Mouse (Mus musculus): ENCODE results near the gene Ccdc61.

The Ccdc61 gene

DNA sequence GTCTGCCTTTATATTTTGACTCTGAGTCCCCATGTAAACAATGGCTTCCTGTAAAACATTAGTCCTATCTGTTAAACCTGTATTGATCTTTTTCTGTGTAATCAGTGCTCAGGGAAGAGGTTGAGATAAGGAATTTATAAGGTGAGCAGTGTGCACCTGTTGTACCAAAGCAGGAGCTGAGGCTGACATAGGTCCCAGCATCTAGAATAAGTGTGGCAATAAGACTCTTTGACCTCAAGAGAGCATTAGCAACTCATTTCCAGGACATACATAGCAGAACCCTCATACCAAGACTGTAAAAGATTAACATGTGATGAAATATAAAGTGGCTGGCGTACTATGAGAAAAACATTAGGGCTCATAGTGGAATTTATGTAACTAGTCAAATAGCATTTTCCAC is 61.8 kb downstream of the Ccdc61 start:
- DNase-seq (ENCODE audit: low spot score), result no peak

GRCm38 (mm10) chr7:18844811-18845210 is 65.4 kb downstream of the Ccdc61 start:
- no peak for DNase-seq (ENCODE audit: low spot score)

DNA sequence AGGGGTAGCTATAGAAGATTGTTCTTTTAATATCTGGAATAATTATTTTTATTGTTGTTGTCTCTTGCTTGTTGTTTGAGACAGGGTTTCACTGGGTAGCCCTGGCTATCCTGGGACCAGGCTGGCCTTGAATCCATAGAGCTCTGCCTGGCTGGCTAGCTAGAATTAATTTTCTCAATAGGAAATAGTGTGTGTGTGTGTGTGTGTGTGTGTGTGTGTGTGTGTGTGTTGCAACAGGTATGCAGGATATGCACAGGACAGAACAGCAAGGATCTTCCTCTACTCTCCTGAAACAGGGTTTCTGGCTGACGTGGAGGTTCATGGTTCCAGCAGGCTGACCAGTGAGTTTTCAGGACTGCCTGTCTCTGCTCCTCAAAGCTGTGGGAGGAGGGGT is 69.0 kb downstream of the Ccdc61 start:
- no peak for DNase-seq (ENCODE audit: low spot score)
